Mouse (Mus musculus) macrophage (primary cell): Measurements from ENCODE around the gene 6820408C15Rik. TPM values are rescaled to one million over a fixed set of nuclear protein-coding genes. Genes with fewer than 3 reads are reported as not detected.

Experiments used
- H3K27ac ChIP-seq: fragments of 350-480 bp; formaldehyde crosslinking; 2 replicates; pipeline ENCODE4 v1.9.0; 2021
- H3K36me3 ChIP-seq: fragments of 350-480 bp; formaldehyde crosslinking; 2 replicates; pipeline ENCODE4 v1.9.0; 2021; ENCODE audit errors: inconsistent target
- H3K4me3 ChIP-seq: fragments of 350-480 bp; formaldehyde crosslinking; 2 replicates; pipeline ENCODE4 v1.9.0; 2021; ENCODE audit errors: inconsistent target
- H3K79me2 ChIP-seq: fragments of 350-480 bp; formaldehyde crosslinking; 2 replicates; pipeline ENCODE4 v1.9.0; 2021; ENCODE audit errors: inconsistent target
- WGBS: methylation state at CpG from one replicate; pipeline ENCODE4 v1.1.7; 2026; ENCODE audit warnings: inconsistent platforms; ENCODE audit not compliant: missing documents; 5-methylcytosine and 5-hydroxymethylcytosine counted together
- polyA plus RNA-seq: library from polyadenylated mRNA; stranded (reverse); fragments of 250-400 nt; gene quantifications from 3 replicates; pipeline ENCODE4 v1.2.4, GENCODE M21; 2018; ENCODE audit warnings: inconsistent platforms

The 6820408C15Rik gene
- polyA plus RNA-seq, 1 experiment from 2014 or later = not detected

- Histone ChIP-seq H3K4me3 (no peak within 1 kb of the TSS), H3K36me3 (no peaks in the 10 kb centered on the region), H3K79me2 (no peaks in the 10 kb centered on the region), H3K27ac (no peak within 1 kb of the TSS)
- 81% methylated on average over 2 of the region's 2 CpGs for WGBS
Observed at GRCm38 (mm10) chr2:152476763-152477162, 61.4 kb downstream of the 6820408C15Rik start, which contains the start of gene Defb20. Gene Defb20 (plus strand): TSS chr2:152477063.

GRCm38 (mm10) chr2:152480881-152481280, 65.5 kb downstream of the 6820408C15Rik start:
- no peaks in the 10 kb centered on the region for H3K79me2 ChIP-seq
- 51% methylated on average over 3 of the region's 3 CpGs for WGBS
- H3K27ac ChIP-seq = no peak overlapping the region
- no peak overlapping the region for H3K4me3 ChIP-seq
- H3K36me3 ChIP-seq = no peaks in the 10 kb centered on the region

GRCm38 (mm10) chr2:152481726-152482125, 66.3 kb downstream of the 6820408C15Rik start:
- H3K36me3 ChIP-seq = no peaks in the 10 kb centered on the region
- H3K4me3 ChIP-seq = no peak overlapping the region
- no peak overlapping the region for H3K27ac ChIP-seq
- 96% methylated on average over 7 of the region's 7 CpGs for WGBS
- H3K79me2 ChIP-seq = no peaks in the 10 kb centered on the region

- H3K36me3 ChIP-seq = no peaks in the 10 kb centered on the region
- H3K79me2 ChIP-seq = no peaks in the 10 kb centered on the region
- H3K4me3 ChIP-seq = no peak overlapping the region
- 92% methylated on average over 2 of the region's 2 CpGs for WGBS
- no peak overlapping the region for H3K27ac ChIP-seq
Observed at GRCm38 (mm10) chr2:152487024-152487423, 71.6 kb downstream of the 6820408C15Rik start.

- no peak within 1 kb of the TSS for H3K27ac ChIP-seq
- no peak within 1 kb of the TSS for H3K4me3 ChIP-seq
- no peaks in the 10 kb centered on the region for H3K36me3 ChIP-seq
- no peaks in the 10 kb centered on the region for H3K79me2 ChIP-seq
Observed at GRCm38 (mm10) chr2:152490038-152490437, 74.7 kb downstream of the 6820408C15Rik start, which contains the start of gene Defb22. Gene Defb22 (minus strand): TSS chr2:152490138.

- H3K36me3 ChIP-seq = no peaks in the 10 kb centered on the region
- no peak overlapping the region for H3K4me3 ChIP-seq
- no peak overlapping the region for H3K27ac ChIP-seq
- H3K79me2 ChIP-seq = no peaks in the 10 kb centered on the region
- WGBS = 90% methylated on average over 6 of the region's 6 CpGs
Observed at GRCm38 (mm10) chr2:152493151-152493550, 77.8 kb downstream of the 6820408C15Rik start.

Other genes with a start within 250 kb of the 6820408C15Rik start
- gene Csnk2a1, start 188.7 kb upstream of the 6820408C15Rik start, polyA plus RNA-seq = 49.1 to 60.8 TPM (median 53.2 TPM) in 3 replicates
- 59.0 to 70.5 TPM (median 69.3 TPM) in 3 replicates for gene Tbc1d20, start 121.8 kb upstream of the 6820408C15Rik start, polyA plus RNA-seq
- gene Rbck1, start 82.9 kb upstream of the 6820408C15Rik start, polyA plus RNA-seq = 29.7 to 57.1 TPM (median 51.6 TPM) in 3 replicates
- gene Trib3, start 71.6 kb upstream of the 6820408C15Rik start, polyA plus RNA-seq = 0.29 to 1.5 TPM (median 0.45 TPM) in 3 replicates
- gene Nrsn2, start 38.9 kb upstream of the 6820408C15Rik start, polyA plus RNA-seq = not detected in 3 replicates
- 0.11 to 0.15 TPM in 2 of 3 replicates, not detected in the other for gene Sox12, start 17.5 kb upstream of the 6820408C15Rik start, polyA plus RNA-seq
- gene Zcchc3, start 560 bp upstream of the 6820408C15Rik start, polyA plus RNA-seq = 0.60 to 1.1 TPM (median 0.98 TPM) in 3 replicates
- not detected in 3 replicates for gene Defb23, start 49.0 kb downstream of the 6820408C15Rik start, polyA plus RNA-seq
- gene Defb20, start 61.5 kb downstream of the 6820408C15Rik start, polyA plus RNA-seq = not detected in 3 replicates
- gene Defb22, start 74.6 kb downstream of the 6820408C15Rik start, polyA plus RNA-seq = not detected in 3 replicates
- not detected in 3 replicates for gene Defb26, start 96.1 kb downstream of the 6820408C15Rik start, polyA plus RNA-seq
- gene Defb28, start 102.7 kb downstream of the 6820408C15Rik start, polyA plus RNA-seq = not detected in 3 replicates
- not detected in 3 replicates for gene Defb29, start 124.5 kb downstream of the 6820408C15Rik start, polyA plus RNA-seq
- gene Gm17416, start 153.8 kb downstream of the 6820408C15Rik start, polyA plus RNA-seq = not detected in 3 replicates
- gene Defb21, start 157.2 kb downstream of the 6820408C15Rik start, polyA plus RNA-seq = not detected in 3 replicates
- gene Defb19, start 164.7 kb downstream of the 6820408C15Rik start, polyA plus RNA-seq = not detected in 3 replicates
- gene Defb45, start 183.8 kb downstream of the 6820408C15Rik start, polyA plus RNA-seq = not detected in 3 replicates
- not detected in 3 replicates for gene Defb36, start 188.7 kb downstream of the 6820408C15Rik start, polyA plus RNA-seq
- not detected in 3 replicates for gene Defb25, start 207.5 kb downstream of the 6820408C15Rik start, polyA plus RNA-seq
- not detected in 3 replicates for gene Rem1, start 211.4 kb downstream of the 6820408C15Rik start, polyA plus RNA-seq